Mouse (Mus musculus): ENCODE results near the gene Serinc5. TPM values are rescaled to one million over a fixed set of nuclear protein-coding genes. Genes with fewer than 3 reads are reported as not detected.

Gene Serinc5
- polyA plus RNA-seq, 2 experiments = 13.8 to 25.9 TPM

GRCm38 (mm10) chr13:92671727-92672126 is 60.8 kb downstream of the Serinc5 start:
- Histone ChIP-seq H3K27me3 (ENCODE audit: control insufficient read depth, insufficient read depth, low read length) (no peaks in the 10 kb centered on the region), H3K4me1 (ENCODE audit: control insufficient read depth, insufficient read depth, low read length) (peaks cover 23% of the 10 kb centered on the region), H3K27ac (replicated peaks; ENCODE audit: low read depth, low read length) (no peak overlapping the region), H3K9me3 (ENCODE audit: control insufficient read depth, low read length) (no peaks in the 10 kb centered on the region), H3K4me2 (replicated peaks; ENCODE audit: low read depth, low read length, severe bottlenecking) (no peak overlapping the region), H3K4me3 (replicated peaks; ENCODE audit: low read length) (no peak overlapping the region), H3K9ac (ENCODE audit: low read depth, low read length, severe bottlenecking) (no peak overlapping the region), H3K36me3 (ENCODE audit: control insufficient read depth, insufficient read depth, low read length) (no peaks in the 10 kb centered on the region)
- 79% methylated on average over 1 of the region's 1 CpGs for WGBS
- DNase-seq (ENCODE audit: low spot score) (no peak), ATAC-seq (ENCODE audit: low FRiP score, low read depth) (no peak)
- TF ChIP-seq POLR2A (IDR thresholded peaks at IDR 0.05; ENCODE audit: borderline replicate concordance, extremely low read depth, insufficient read depth, insufficient read length) = no peak

DNA sequence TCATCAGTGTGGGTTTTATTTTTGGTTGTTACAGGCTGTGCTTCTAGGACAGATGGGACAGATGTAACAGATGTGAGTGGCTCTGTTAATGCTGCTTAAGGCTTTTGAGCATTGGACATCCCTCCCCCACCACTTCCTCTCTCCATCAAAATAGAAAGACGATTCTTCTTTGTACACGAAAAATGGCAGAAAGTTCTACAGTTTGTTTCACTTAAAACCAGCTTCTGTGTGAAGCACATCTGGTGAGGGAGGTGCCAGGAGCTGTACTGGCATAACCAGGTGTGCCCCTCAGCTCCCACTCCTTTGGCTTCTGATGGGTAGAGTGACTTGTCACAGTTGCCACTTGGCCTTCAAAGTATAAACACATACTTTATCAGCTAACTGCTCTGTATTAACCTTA is 63.8 kb downstream of the Serinc5 start:
- no peak for DNase-seq (ENCODE audit: low spot score)
- peaks cover 23% of the 10 kb centered on the region for H3K4me1 ChIP-seq (ENCODE audit: control insufficient read depth, insufficient read depth, low read length)
- H3K27me3 ChIP-seq (ENCODE audit: control insufficient read depth, insufficient read depth, low read length) = no peaks in the 10 kb centered on the region
- no peaks in the 10 kb centered on the region for H3K9me3 ChIP-seq (ENCODE audit: control insufficient read depth, low read length)
- no peaks in the 10 kb centered on the region for H3K36me3 ChIP-seq (ENCODE audit: control insufficient read depth, insufficient read depth, low read length)
- TF ChIP-seq POLR2A (IDR thresholded peaks at IDR 0.05; ENCODE audit: borderline replicate concordance, extremely low read depth, insufficient read depth, insufficient read length) = no peak
- no peak for ATAC-seq (ENCODE audit: low FRiP score, low read depth)
- WGBS = 45% methylated on average over 2 of the region's 2 CpGs
- no peak overlapping the region for H3K9ac ChIP-seq (ENCODE audit: low read depth, low read length, severe bottlenecking)
- H3K27ac ChIP-seq (replicated peaks; ENCODE audit: low read depth, low read length) = no peak overlapping the region
- H3K4me2 ChIP-seq (replicated peaks; ENCODE audit: low read depth, low read length, severe bottlenecking) = no peak overlapping the region
- H3K4me3 ChIP-seq (replicated peaks; ENCODE audit: low read length) = no peak overlapping the region

DNA sequence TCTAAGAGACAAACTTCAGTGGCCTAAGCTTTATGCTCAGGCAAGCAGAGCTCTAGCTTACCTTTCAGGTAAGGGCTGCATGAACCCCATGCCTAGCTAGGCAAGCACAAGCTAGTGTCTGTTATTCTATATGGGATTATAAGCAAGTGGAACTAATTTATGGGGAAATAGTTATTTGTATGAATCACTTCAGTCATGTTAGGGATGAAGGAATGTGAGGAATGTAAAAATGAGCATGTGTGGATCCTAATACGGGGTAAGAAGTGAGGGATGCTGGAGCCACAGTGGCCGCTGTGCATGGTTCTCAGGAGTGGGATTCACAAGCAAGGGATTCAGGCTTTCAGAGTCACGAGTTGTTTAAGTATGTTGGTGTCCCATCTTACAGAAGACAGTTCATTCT is 64.4 kb downstream of the Serinc5 start:
- Histone ChIP-seq H3K4me2 (replicated peaks; ENCODE audit: low read depth, low read length, severe bottlenecking) (no peak overlapping the region), H3K9ac (ENCODE audit: low read depth, low read length, severe bottlenecking) (no peak overlapping the region), H3K4me1 (ENCODE audit: control insufficient read depth, insufficient read depth, low read length) (peaks cover 23% of the 10 kb centered on the region), H3K27me3 (ENCODE audit: control insufficient read depth, insufficient read depth, low read length) (no peaks in the 10 kb centered on the region), H3K9me3 (ENCODE audit: control insufficient read depth, low read length) (no peaks in the 10 kb centered on the region), H3K27ac (replicated peaks; ENCODE audit: low read depth, low read length) (no peak overlapping the region), H3K4me3 (replicated peaks; ENCODE audit: low read length) (no peak overlapping the region), H3K36me3 (ENCODE audit: control insufficient read depth, insufficient read depth, low read length) (no peaks in the 10 kb centered on the region)
- ATAC-seq (ENCODE audit: low FRiP score, low read depth) (peak; percentile 39; the same call in 1 of the 2 replicates), DNase-seq (ENCODE audit: low spot score) (no peak)
- no peak for TF ChIP-seq POLR2A (IDR thresholded peaks at IDR 0.05; ENCODE audit: borderline replicate concordance, extremely low read depth, insufficient read depth, insufficient read length)
- 43% methylated on average over 3 of the region's 3 CpGs for WGBS

DNA sequence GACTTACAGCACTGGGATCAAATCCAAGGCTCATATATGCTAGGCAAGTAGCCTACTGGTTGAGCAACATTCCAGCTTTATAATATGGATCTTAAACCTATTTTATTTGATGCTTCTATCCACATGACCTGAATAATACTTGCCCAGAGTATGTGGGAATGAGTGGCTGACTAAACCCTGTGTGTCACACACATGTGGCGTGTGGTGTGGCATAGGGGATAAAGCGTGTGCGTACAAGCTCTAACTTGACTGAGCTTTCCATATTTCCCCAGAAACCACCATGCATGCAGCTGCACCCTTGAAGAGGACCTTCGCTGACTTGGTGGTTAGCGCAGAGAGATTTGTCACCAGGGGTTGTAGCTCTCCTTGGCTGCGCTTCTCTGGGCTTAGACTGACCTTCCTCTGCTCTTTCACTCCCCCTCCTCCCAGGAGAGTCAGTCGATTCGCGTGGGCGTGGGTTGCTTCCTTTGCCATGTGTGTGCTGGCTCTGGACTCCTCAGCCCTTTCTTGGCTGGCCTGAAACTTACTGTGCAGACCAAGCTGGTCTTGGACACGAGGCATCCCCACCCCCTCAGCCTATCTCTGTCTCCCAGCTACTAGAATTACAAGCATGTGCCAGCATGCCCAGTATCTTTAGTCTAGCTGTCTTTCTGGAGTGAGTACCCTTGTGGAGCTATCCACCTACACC is 65.2 kb downstream of the Serinc5 start:
- no peak for DNase-seq (ENCODE audit: low spot score)

GRCm38 (mm10) chr13:92677656-92678055 is 66.8 kb downstream of the Serinc5 start:
- ATAC-seq (ENCODE audit: low FRiP score, low read depth) (0 out of 2 replicates have a peak, but pooled peaks have one; percentile 29), DNase-seq (ENCODE audit: low spot score) (peak; percentile 40)
- Histone ChIP-seq H3K4me3 (replicated peaks; ENCODE audit: low read length) (no peak overlapping the region), H3K9ac (ENCODE audit: low read depth, low read length, severe bottlenecking) (no peak overlapping the region), H3K4me2 (replicated peaks; ENCODE audit: low read depth, low read length, severe bottlenecking) (no peak overlapping the region), H3K27ac (replicated peaks; ENCODE audit: low read depth, low read length) (no peak overlapping the region), H3K4me1 (ENCODE audit: control insufficient read depth, insufficient read depth, low read length) (peaks cover 23% of the 10 kb centered on the region), H3K9me3 (ENCODE audit: control insufficient read depth, low read length) (no peaks in the 10 kb centered on the region), H3K36me3 (ENCODE audit: control insufficient read depth, insufficient read depth, low read length) (no peaks in the 10 kb centered on the region), H3K27me3 (ENCODE audit: control insufficient read depth, insufficient read depth, low read length) (no peaks in the 10 kb centered on the region)
- no peak for TF ChIP-seq POLR2A (IDR thresholded peaks at IDR 0.05; ENCODE audit: borderline replicate concordance, extremely low read depth, insufficient read depth, insufficient read length)
- WGBS = 53% methylated on average over 4 of the region's 4 CpGs

More for the DNA sequence above, 65.2 kb downstream of the Serinc5 start:
- Histone ChIP-seq H3K9me3 (ENCODE audit: control insufficient read depth, low read length) (no peaks in the 10 kb centered on the region), H3K4me2 (replicated peaks; ENCODE audit: low read depth, low read length, severe bottlenecking) (no peak overlapping the region), H3K27ac (replicated peaks; ENCODE audit: low read depth, low read length) (peak overlapping the region; percentile 8; the same call in 1 of the 2 replicates), H3K9ac (ENCODE audit: low read depth, low read length, severe bottlenecking) (no peak overlapping the region), H3K4me1 (ENCODE audit: control insufficient read depth, insufficient read depth, low read length) (peaks cover 23% of the 10 kb centered on the region), H3K36me3 (ENCODE audit: control insufficient read depth, insufficient read depth, low read length) (no peaks in the 10 kb centered on the region), H3K4me3 (replicated peaks; ENCODE audit: low read length) (no peak overlapping the region), H3K27me3 (ENCODE audit: control insufficient read depth, insufficient read depth, low read length) (no peaks in the 10 kb centered on the region)
- WGBS = 67% methylated on average over 11 of the region's 11 CpGs
- ATAC-seq (ENCODE audit: low FRiP score, low read depth) = no peak
- no peak for TF ChIP-seq POLR2A (IDR thresholded peaks at IDR 0.05; ENCODE audit: borderline replicate concordance, extremely low read depth, insufficient read depth, insufficient read length)

All from limb, embryonic 14.5 days (tissue).